Mouse (Mus musculus) erythroid progenitor cell, adult 5-6 weeks (primary cell): Measurements from ENCODE around the gene Trpm4. TPM values are rescaled to one million over a fixed set of nuclear protein-coding genes. Genes with fewer than 3 reads are reported as not detected.
"Not testable (repeated sequence)": the region's sequence is repeated elsewhere in the genome, so short reads cannot be mapped to it uniquely, and the experiment has no call there.

Experiments
- ATAC-seq: replicated peaks from 2 replicates; pipeline ENCODE4 v1.8.0; 2016; ENCODE audit warnings: moderate number of reproducible peaks, mild to moderate bottlenecking, moderate TSS enrichment, inconsistent platforms; ENCODE audit not compliant: poor library complexity, low FRiP score, severe bottlenecking
- total RNA-seq, 2 experiments: library from RNA; stranded (forward) in 1 of 2; stranded (reverse) in 1 of 2; fragments of 150-400 nt in 1 of 2; fragments of 186-747, 209-891 nt in 1 of 2; gene quantifications; 2 replicates each; pipeline versions ENCODE4 v1.2.3 to v1.2.4; 2015 to 2017; ENCODE audit warnings: low replicate concordance in 2 of 2

Gene Trpm4
- total RNA-seq (2015; ENCODE audit: low replicate concordance) (not detected in 2 replicates), total RNA-seq (2017; ENCODE audit: low replicate concordance) (not detected in 2 replicates)

- peak; percentile 23; the same call in 1 of the 2 replicates for ATAC-seq
Observed at GRCm38 (mm10) chr7:45333431-45333982, at the start of gene Trpm4. Gene Trpm4 (minus strand): TSS chr7:45333780.

GRCm38 (mm10) chr7:45376057-45376456 is 42.5 kb upstream of the Trpm4 start:
- no peak for ATAC-seq

- ATAC-seq: no peak
Observed at GRCm38 (mm10) chr7:45374620-45375019, 41.0 kb upstream of the Trpm4 start.

- ATAC-seq: no peak
Observed at GRCm38 (mm10) chr7:45372371-45372770, 38.8 kb upstream of the Trpm4 start.

- peak; percentile 61 for ATAC-seq
Observed at GRCm38 (mm10) chr7:45370475-45371311, 37.1 kb upstream of the Trpm4 start, which contains the start of gene Lin7b. Gene Lin7b (minus strand): TSS chr7:45370583.

- no peak for ATAC-seq
Observed at GRCm38 (mm10) chr7:45369836-45370474, 36.4 kb upstream of the Trpm4 start.

- no peak for ATAC-seq
Observed at GRCm38 (mm10) chr7:45369022-45369745, 35.6 kb upstream of the Trpm4 start.

- no peak for ATAC-seq
Observed at GRCm38 (mm10) chr7:45368178-45368577, 34.6 kb upstream of the Trpm4 start.

GRCm38 (mm10) chr7:45367020-45367880 is 33.7 kb upstream of the Trpm4 start:
- ATAC-seq: peak; percentile 91

- no peak for ATAC-seq
Observed at GRCm38 (mm10) chr7:45366652-45367019, 33.1 kb upstream of the Trpm4 start, which contains the start of gene Ppfia3. Gene Ppfia3 (minus strand): TSS chr7:45367019.

GRCm38 (mm10) chr7:45365742-45366651 is 32.4 kb upstream of the Trpm4 start:
- no peak for ATAC-seq

- no peak for ATAC-seq
Observed at GRCm38 (mm10) chr7:45363983-45364382, 30.4 kb upstream of the Trpm4 start.

- ATAC-seq: no peak
Observed at GRCm38 (mm10) chr7:45362801-45363200, 29.2 kb upstream of the Trpm4 start.

GRCm38 (mm10) chr7:45361243-45361804 is 27.7 kb upstream of the Trpm4 start:
- ATAC-seq: no peak

GRCm38 (mm10) chr7:45360404-45361125 is 27.0 kb upstream of the Trpm4 start:
- no peak for ATAC-seq

GRCm38 (mm10) chr7:45359081-45359480 is 25.5 kb upstream of the Trpm4 start:
- ATAC-seq: not testable (repeated sequence)

GRCm38 (mm10) chr7:45356087-45356486 is 22.5 kb upstream of the Trpm4 start:
- ATAC-seq: no peak
